Mouse (Mus musculus) liver, postnatal 0 days (tissue): Measurements from ENCODE around the gene Ankrd63.

ENCODE experiments used
- CTCF ChIP-seq: sonication (generic); IDR thresholded peaks from 2 replicates; pipeline ENCODE4 v1.5.1; 2016; ENCODE audit warnings: antibody characterized with exemption, low read depth
- EP300 ChIP-seq: IDR thresholded peaks from 2 replicates; pipeline ENCODE4 v1.6.1; 2016; ENCODE audit warnings: antibody characterized with exemption, low read depth, mild to moderate bottlenecking

DNA sequence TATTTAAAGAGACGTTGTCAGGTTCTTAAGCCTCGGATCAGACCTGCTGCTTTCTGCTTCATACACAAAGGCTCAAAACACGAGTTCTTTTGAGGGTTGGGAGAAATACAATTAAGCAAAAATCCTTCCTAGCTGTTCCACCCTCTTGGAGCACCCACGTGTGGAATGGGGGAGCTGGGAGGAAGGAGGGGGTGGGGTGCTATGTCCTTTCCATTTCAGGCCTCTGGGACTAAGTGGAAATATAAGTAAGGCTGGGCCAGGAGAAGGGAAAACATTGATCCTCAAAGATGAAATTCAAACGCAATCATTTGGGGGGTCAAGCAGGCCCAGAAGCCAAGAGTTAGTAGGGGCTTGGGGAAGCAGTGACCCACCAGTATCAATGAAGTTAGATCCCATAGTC, 2.6 kb downstream of the Ankrd63 start:
- no peak for TF ChIP-seq CTCF
- no peak for TF ChIP-seq EP300
